Mouse (Mus musculus): Measurements from ENCODE around the gene Tenm2. TPM values are rescaled to one million over a fixed set of nuclear protein-coding genes. Genes with fewer than 3 reads are reported as not detected.

Gene Tenm2
- total RNA-seq, 2 experiments from 2014 or later, result 0.42 to 2.3 TPM

GRCm38 (mm10) chr11:36108970-36109731 lies 1126.6 kb downstream of the Tenm2 start:
- peak; percentile 11 for DNase-seq

GRCm38 (mm10) chr11:36107840-36108239 lies 1127.9 kb downstream of the Tenm2 start:
- DNase-seq, result no peak

- no peak for DNase-seq
Observed at GRCm38 (mm10) chr11:36106639-36107038, 1129.1 kb downstream of the Tenm2 start.

- no peak for DNase-seq
Observed at GRCm38 (mm10) chr11:36103556-36103955, 1132.2 kb downstream of the Tenm2 start.

- DNase-seq, result peak; percentile 8
Observed at GRCm38 (mm10) chr11:36096219-36096618, 1139.5 kb downstream of the Tenm2 start.

GRCm38 (mm10) chr11:36090210-36090609 lies 1145.6 kb downstream of the Tenm2 start:
- peak; percentile 31 for DNase-seq

- no peak for DNase-seq
Observed at GRCm38 (mm10) chr11:36081399-36082053, 1154.2 kb downstream of the Tenm2 start.

- no peak for DNase-seq
Observed at GRCm38 (mm10) chr11:36080766-36081165, 1155.0 kb downstream of the Tenm2 start.

GRCm38 (mm10) chr11:36078391-36078790 lies 1157.4 kb downstream of the Tenm2 start:
- no peak for DNase-seq

- DNase-seq, result no peak
Observed at GRCm38 (mm10) chr11:36074015-36074567, 1161.7 kb downstream of the Tenm2 start.

GRCm38 (mm10) chr11:36073074-36073818 lies 1162.5 kb downstream of the Tenm2 start:
- DNase-seq, result no peak

GRCm38 (mm10) chr11:36072646-36073045 lies 1163.1 kb downstream of the Tenm2 start:
- DNase-seq, result no peak

- no peak for DNase-seq
Observed at GRCm38 (mm10) chr11:36072038-36072437, 1163.7 kb downstream of the Tenm2 start.

- no peak for DNase-seq
Observed at GRCm38 (mm10) chr11:36059325-36059843, 1176.4 kb downstream of the Tenm2 start.

- DNase-seq, result no peak
Observed at GRCm38 (mm10) chr11:36056525-36056924, 1179.2 kb downstream of the Tenm2 start.

GRCm38 (mm10) chr11:36054323-36054722 lies 1181.4 kb downstream of the Tenm2 start:
- no peak for DNase-seq

GRCm38 (mm10) chr11:36053457-36053856 lies 1182.3 kb downstream of the Tenm2 start:
- no peak for DNase-seq

GRCm38 (mm10) chr11:36052598-36052997 lies 1183.2 kb downstream of the Tenm2 start:
- DNase-seq, result peak; percentile 21

GRCm38 (mm10) chr11:36052091-36052490 lies 1183.7 kb downstream of the Tenm2 start:
- DNase-seq, result no peak

- no peak for DNase-seq
Observed at GRCm38 (mm10) chr11:36049547-36049946, 1186.2 kb downstream of the Tenm2 start.

GRCm38 (mm10) chr11:36045681-36046276 lies 1190.0 kb downstream of the Tenm2 start:
- DNase-seq, result peak; percentile 80

- DNase-seq, result peak; percentile 42
Observed at GRCm38 (mm10) chr11:36041411-36041810, 1194.4 kb downstream of the Tenm2 start.
